Mouse (Mus musculus) macrophage (primary cell): Measurements from ENCODE around the gene Raph1. TPM values are rescaled to one million over a fixed set of nuclear protein-coding genes. Genes with fewer than 3 reads are reported as not detected.
"Not testable (repeated sequence)": the region's sequence is repeated elsewhere in the genome, so short reads cannot be mapped to it uniquely, and the experiment has no call there.

Experiments used
- H3K27ac ChIP-seq: fragments of 350-480 bp; formaldehyde crosslinking; 2 replicates; pipeline ENCODE4 v1.9.0; 2021
- H3K36me3 ChIP-seq: fragments of 350-480 bp; formaldehyde crosslinking; 2 replicates; pipeline ENCODE4 v1.9.0; 2021; ENCODE audit errors: inconsistent target
- H3K4me3 ChIP-seq: fragments of 350-480 bp; formaldehyde crosslinking; 2 replicates; pipeline ENCODE4 v1.9.0; 2021; ENCODE audit errors: inconsistent target
- H3K79me2 ChIP-seq: fragments of 350-480 bp; formaldehyde crosslinking; 2 replicates; pipeline ENCODE4 v1.9.0; 2021; ENCODE audit errors: inconsistent target
- WGBS: methylation state at CpG from one replicate; pipeline ENCODE4 v1.1.7; 2026; ENCODE audit warnings: inconsistent platforms; ENCODE audit not compliant: missing documents; 5-methylcytosine and 5-hydroxymethylcytosine counted together
- polyA plus RNA-seq: library from polyadenylated mRNA; stranded (reverse); fragments of 250-400 nt; gene quantifications from 3 replicates; pipeline ENCODE4 v1.2.4, GENCODE M21; 2018; ENCODE audit warnings: inconsistent platforms

Raph1 gene
- polyA plus RNA-seq, 1 experiment from 2014 or later, result 26.9 TPM

DNA sequence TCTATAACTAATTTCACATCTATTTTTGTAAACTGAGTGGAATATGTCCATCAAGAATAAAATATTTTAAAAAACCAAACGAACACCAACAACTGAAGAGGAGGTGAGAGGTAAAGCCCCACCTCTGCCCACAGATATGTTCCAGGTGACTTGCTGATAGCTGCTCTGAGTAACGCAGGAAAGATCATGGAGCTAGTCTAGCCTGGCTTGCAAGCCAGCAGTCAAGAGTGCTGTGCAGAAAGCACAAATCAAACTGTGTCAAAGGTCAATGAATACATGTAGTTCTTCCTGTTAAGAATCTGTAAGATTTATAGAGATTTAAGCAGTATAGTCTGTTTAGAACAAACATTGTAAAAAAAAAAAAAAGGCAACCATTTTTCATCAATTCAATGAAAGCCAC lies 56.3 kb downstream of the Raph1 start:
- Histone ChIP-seq H3K79me2 (peaks cover 22% of the 10 kb centered on the region; the same call in 1 of the 2 replicates), H3K36me3 (peaks cover 56% of the 10 kb centered on the region), H3K4me3 (no peak overlapping the region), H3K27ac (no peak overlapping the region)
- WGBS, result 88% methylated on average over 2 of the region's 2 CpGs

DNA sequence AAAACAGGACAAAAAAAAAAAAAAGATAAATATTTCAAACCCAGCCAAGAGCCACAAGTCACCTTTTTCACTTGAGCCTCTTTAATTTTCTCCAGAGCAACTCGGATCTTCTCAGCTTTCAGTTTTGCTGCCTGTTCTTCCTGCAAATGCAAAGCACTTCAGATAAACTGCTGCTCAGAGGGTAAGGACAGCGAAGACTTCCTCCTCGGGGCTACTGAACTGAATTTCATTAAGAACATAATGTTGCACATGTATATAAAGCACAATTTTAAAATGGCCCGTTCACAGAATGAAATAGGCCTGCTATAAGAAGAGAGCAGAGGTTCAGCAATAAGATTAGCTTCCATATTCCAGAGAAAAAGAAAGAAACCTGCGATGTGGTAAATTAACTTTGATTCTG lies 63.4 kb downstream of the Raph1 start:
- 10% methylated on average over 5 of the region's 5 CpGs for WGBS
- Histone ChIP-seq H3K4me3 (no peak overlapping the region), H3K79me2 (peaks cover 6% of the 10 kb centered on the region; the same call in 1 of the 2 replicates), H3K27ac (no peak overlapping the region), H3K36me3 (peaks cover 48% of the 10 kb centered on the region)

DNA sequence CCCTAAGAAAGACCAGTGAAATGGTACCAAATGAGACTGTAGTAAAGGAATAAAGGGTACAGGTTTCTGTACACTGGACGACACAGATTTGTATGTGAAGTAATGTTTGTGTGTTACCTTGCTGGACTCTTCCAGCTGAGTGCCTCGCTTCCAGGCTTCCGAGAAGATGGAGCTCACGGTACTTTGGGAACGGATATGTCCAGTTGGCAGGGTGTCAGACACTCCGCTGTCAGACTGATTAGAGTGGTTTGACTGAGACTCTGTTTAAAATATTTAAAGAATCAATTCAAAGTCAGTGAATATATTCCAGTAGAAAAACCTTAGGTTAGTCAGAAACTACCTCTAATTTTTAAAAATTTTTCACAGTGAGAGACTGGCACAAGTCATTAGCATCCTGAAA lies 73.5 kb downstream of the Raph1 start:
- Histone ChIP-seq H3K4me3 (no peak overlapping the region), H3K36me3 (peaks cover 98% of the 10 kb centered on the region), H3K27ac (no peak overlapping the region), H3K79me2 (no peaks in the 10 kb centered on the region)
- 94% methylated on average over 6 of the region's 6 CpGs for WGBS

DNA sequence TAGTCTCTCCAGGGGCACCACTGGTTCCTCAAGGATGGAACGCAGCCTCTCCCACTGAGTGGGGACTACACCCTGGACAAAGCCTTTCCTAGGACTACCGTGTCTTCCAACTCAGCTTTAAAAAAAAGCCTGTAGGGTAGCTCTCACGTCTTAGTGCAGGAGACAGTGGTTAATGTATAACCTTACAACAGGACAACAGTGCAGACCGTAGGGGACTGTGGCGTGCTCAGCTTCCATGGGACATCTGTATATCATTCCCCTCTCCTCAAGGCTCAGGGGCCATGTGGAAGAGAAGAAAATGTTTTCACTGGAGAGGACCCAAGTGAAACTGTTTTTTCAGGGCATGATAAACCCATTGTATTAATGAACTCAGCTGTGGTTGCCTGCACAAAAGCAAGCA lies 74.5 kb downstream of the Raph1 start:
- H3K36me3 ChIP-seq, result peaks cover 98% of the 10 kb centered on the region
- H3K79me2 ChIP-seq, result no peaks in the 10 kb centered on the region
- 96% methylated on average over 5 of the region's 5 CpGs for WGBS
- no peak overlapping the region for H3K27ac ChIP-seq
- no peak overlapping the region for H3K4me3 ChIP-seq

DNA sequence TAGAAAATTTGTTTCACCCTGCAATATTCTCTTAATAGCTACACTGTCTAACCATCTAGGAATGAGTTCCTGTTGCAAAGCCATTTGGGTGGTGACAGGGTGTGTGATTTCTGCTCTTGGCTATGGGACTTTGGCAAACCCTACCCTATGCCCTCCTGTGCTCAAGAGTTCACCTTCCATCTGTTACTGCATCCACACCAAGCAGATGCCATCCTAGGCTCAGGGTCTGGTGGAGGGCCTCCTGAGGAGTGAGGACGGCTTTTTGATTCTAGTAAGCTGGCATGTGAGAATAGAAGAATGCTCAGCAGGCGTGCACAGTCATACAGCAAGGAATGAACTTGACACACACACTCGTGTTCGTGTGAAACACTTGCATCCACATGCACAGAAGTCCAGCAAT lies 76.4 kb downstream of the Raph1 start:
- Histone ChIP-seq H3K79me2 (no peaks in the 10 kb centered on the region), H3K36me3 (peaks cover 81% of the 10 kb centered on the region), H3K27ac (no peak overlapping the region), H3K4me3 (no peak overlapping the region)
- 95% methylated on average over 4 of the region's 4 CpGs for WGBS

DNA sequence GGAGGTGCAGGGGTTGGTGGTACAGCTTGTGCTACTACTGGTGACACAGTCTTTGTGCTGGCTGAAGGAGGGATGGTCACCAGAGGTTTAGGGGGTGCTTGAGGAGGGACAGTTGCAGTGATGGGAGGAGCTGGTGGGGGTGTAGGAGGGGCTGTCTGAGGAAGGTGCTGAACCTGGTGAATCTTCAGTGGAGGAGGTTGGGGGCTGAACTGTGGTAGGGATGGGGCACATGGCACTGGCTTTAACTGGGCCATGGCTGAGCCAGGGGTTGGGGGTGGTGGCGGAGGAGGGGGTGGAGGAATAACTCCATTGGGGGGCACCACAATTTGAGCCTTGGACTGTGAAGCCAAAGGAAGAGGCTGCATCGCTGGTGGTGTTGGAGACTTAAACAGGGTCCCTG lies 77.2 kb downstream of the Raph1 start:
- Histone ChIP-seq H3K4me3 (no peak overlapping the region), H3K79me2 (no peaks in the 10 kb centered on the region), H3K27ac (no peak overlapping the region), H3K36me3 (peaks cover 74% of the 10 kb centered on the region)
- 94% methylated on average over 2 of the region's 2 CpGs for WGBS

DNA sequence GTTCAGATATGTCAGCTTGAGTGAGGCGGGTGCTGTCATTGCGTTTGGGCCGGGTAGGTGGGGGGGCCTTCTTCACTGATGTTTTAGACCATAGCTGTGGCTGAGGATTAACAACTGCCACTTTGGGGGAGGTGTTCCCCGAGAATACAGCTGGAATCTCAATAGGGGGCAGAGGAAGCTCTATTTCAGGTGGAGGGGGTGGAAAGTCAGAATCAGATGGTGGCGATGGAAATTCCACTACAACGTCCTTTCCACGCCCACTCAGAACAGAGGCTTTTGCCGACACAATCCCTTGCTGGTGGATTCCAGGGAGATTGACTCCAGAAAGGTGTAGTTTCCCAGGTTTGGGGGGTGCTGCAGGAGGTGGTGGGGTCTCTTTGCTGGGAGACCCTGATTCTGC lies 78.3 kb downstream of the Raph1 start:
- WGBS, result 92% methylated on average over 8 of the region's 8 CpGs
- H3K4me3 ChIP-seq, result no peak overlapping the region
- no peak overlapping the region for H3K27ac ChIP-seq
- H3K79me2 ChIP-seq, result no peaks in the 10 kb centered on the region
- peaks cover 67% of the 10 kb centered on the region for H3K36me3 ChIP-seq

DNA sequence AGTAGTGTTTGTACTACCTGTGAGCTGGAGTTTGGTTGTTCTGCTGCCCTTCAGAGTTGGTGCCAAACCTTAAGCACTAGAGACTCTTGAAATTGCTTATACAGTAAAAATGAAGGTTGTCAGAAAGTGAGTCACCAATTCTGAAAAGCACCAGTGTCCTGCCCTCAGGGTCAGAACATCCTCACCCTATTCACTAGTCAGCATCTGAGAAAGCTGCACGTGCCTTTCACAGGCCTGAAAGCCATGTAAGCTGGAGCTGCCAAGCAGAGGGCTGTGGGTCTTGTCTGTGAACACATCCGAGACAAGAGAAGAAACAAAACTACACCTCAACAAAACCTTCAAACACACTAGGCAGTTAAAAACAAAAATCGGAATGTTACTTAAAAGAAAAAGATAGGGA lies 81.3 kb downstream of the Raph1 start:
- H3K36me3 ChIP-seq, result peaks cover 37% of the 10 kb centered on the region
- H3K4me3 ChIP-seq, result no peak overlapping the region
- H3K27ac ChIP-seq, result no peak overlapping the region
- WGBS, result 95% methylated on average over 3 of the region's 3 CpGs
- H3K79me2 ChIP-seq, result no peaks in the 10 kb centered on the region

DNA sequence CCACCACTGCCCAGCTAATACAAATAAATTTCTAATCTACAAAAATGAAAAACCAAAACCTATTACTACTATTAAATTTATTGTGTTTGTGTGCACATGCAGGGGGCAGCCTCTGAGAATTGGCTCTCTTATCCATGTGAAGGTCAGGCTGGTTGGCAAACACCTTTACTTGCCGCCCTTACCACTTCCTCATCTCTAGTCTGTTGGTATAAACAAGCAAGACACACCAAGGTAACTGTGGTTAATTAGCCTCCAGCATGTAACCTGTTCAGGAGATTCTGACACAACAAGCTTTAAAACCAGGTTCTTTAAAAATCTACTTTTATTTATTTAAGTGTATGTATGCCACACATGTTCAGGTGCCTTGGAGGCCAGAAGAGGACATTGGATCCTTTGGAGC lies 84.0 kb downstream of the Raph1 start:
- H3K79me2 ChIP-seq, result no peaks in the 10 kb centered on the region
- peaks cover 11% of the 10 kb centered on the region for H3K36me3 ChIP-seq
- 86% methylated on average over 1 of the region's 1 CpGs for WGBS
- H3K27ac ChIP-seq, result no peak overlapping the region
- H3K4me3 ChIP-seq, result no peak overlapping the region

DNA sequence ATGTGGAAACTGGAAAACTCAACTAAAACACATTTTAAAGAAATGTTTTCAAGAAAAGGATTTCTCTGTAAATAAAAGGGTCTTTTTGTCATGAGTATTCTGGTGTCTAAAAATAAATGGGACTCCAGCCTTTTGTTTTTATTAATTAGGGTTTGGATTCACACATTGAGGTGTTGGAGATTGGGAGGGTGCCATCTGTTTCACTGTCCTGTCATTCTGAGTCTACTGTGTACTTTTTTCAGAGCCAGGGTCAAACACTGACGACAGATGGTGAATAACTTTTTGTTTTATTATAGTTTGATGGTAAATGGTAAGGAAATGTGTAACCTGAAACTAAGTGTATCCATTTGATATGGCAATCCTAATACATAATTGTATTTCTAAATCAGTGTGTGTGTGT lies 85.3 kb downstream of the Raph1 start:
- Histone ChIP-seq H3K36me3 (0 out of 2 replicates have a peak, but pooled peaks cover 5% of the 10 kb centered on the region), H3K79me2 (no peaks in the 10 kb centered on the region), H3K27ac (no peak overlapping the region), H3K4me3 (no peak overlapping the region)
- WGBS, result 100% methylated on average over 1 of the region's 1 CpGs

DNA sequence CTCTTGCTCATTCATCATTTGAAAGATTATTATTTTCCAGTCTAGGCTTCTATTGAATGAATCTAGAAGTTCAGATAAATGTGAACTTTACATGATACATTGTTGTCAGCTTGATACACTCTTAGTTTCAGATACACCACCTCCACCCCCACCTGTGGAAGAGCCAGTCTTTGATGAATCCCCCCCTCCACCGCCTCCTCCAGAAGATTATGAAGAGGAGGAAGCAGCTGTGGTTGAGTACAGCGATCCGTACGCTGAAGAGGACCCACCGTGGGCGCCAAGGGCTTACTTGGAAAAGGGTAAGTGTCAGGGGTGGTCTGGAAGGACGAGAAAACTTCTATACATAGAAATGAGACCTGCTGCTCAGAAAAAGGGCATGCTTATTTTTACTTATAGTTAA lies 96.4 kb downstream of the Raph1 start:
- Histone ChIP-seq H3K27ac (no peak overlapping the region), H3K4me3 (no peak overlapping the region), H3K79me2 (no peaks in the 10 kb centered on the region), H3K36me3 (no peaks in the 10 kb centered on the region)
- 93% methylated on average over 6 of the region's 7 CpGs for WGBS

DNA sequence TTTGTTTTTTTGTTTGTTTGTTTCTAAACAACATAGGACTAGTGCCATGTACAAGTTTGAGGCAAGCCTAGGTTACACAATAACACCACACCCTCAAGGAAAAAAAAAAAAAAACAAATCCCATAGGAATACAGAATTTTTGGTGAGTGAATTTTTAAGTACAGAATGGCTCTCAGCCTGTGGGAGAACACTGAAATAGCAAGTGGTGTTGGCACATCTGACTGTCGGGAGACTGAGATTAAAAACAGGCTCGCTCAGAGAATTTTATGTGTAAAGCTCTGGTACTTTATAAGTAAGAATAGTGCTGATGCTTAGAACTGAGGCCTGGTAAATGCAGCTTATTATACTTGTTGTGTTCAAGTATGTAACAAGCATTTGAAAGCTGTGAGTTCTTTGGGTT lies 97.4 kb downstream of the Raph1 start:
- Histone ChIP-seq H3K79me2 (no peaks in the 10 kb centered on the region), H3K36me3 (no peaks in the 10 kb centered on the region)
- WGBS, result 92% methylated on average over 2 of the region's 2 CpGs

DNA sequence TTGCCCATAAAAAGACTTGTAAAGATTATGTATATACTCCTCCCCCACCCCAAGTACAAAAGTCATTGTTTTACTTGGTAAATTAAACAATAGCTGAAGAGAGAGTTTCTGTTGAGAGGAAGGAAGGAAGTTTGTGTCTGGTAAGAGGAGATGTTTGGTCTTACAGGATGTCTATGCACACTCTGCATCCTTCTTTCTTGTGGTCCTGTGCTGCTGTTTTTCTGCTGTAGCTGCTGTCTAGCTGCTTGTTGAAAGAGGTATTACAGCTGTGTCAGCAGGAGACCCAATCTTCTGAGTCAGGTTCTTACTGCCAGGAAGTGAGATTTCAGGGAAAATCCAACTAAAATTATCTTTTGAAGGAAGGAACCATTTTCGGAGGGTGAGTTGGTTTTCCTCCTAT lies 106.3 kb downstream of the Raph1 start:
- Histone ChIP-seq H3K27ac (peak overlapping the region; percentile 35), H3K36me3 (no peaks in the 10 kb centered on the region), H3K4me3 (no peak overlapping the region), H3K79me2 (no peaks in the 10 kb centered on the region)
- 20% methylated on average over 1 of the region's 1 CpGs for WGBS

More for the DNA sequence above, 97.4 kb downstream of the Raph1 start:
- H3K4me3 ChIP-seq, result no peak overlapping the region
- no peak overlapping the region for H3K27ac ChIP-seq

DNA sequence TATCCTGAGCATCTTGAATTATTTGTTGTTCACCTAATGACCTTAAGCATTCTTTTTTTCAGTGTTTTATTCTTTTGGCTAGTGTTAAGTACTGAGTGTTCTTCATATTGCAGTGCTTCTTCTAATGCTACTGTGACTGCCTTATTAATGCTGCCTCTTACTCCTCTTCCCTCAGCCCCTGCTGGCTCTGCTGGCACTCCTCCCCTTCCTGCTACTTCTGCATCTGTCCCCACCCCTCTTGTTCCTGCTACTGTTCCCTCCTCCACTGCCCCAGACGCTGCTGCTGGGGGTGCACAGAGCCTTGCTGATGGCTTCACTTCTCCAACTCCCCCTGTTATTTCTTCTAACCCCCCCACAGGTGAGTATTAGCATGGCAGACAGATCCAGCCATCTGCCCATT lies 117.0 kb downstream of the Raph1 start:
- no peak overlapping the region for H3K27ac ChIP-seq
- 0% methylated on average over 1 of the region's 1 CpGs for WGBS
- 0 out of 2 replicates have a peak, but pooled peaks cover 10% of the 10 kb centered on the region for H3K36me3 ChIP-seq
- H3K4me3 ChIP-seq, result no peak overlapping the region
- no peaks in the 10 kb centered on the region for H3K79me2 ChIP-seq

DNA sequence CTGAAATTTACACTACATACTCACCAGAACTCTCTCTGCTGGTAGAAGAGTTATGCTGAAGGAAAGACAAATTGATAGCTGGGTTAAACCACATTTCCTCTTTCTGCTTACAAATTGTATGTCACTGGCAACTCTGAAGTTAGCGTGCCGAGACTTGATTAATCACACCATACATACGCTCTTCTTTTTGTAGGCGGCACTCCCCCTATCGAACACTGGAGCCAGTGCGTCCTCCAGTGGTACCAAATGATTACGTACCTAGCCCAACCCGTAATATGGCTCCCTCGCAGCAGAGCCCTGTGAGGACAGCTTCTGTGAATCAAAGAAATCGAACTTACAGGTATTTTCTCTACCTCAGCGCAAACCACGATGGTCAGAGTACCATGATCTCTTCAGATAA lies 119.8 kb downstream of the Raph1 start:
- no peaks in the 10 kb centered on the region for H3K36me3 ChIP-seq
- WGBS, result 38% methylated on average over 12 of the region's 12 CpGs
- H3K79me2 ChIP-seq, result no peaks in the 10 kb centered on the region
- H3K4me3 ChIP-seq, result no peak overlapping the region
- H3K27ac ChIP-seq, result no peak overlapping the region

DNA sequence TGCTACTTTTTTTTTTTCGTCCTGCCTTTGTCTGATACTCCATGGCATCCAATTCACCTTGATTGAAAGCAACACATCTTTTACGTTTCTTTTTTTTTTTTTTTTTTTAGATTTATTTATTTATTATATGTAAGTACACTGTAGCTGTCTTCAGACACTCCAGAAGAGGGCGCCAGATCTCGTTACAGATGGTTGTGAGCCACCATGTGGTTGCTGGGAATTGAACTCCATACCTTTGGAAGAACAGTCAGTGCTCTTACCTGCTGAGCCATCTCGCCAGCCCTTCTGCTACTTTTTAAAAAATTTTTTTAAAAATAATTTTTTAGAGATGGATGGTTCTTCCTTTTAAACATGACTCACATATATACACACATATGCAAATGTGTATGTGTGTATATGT lies 125.5 kb downstream of the Raph1 start:
- H3K79me2 ChIP-seq, H3K36me3 ChIP-seq, H3K4me3 ChIP-seq, H3K27ac ChIP-seq: not testable (repeated sequence)
- WGBS, result 95% methylated on average over 4 of the region's 5 CpGs
